ENCODE assay signal across 32 mouse cellular contexts in genomic region chr11:112345586-112345985, GRCm38 (mm10).
A peak's percentile ranks its signal among the peaks of the same experiment; 100 is the strongest.
DNase-seq lines count a peak whose midpoint lies in the region; ATAC-seq and TF ChIP-seq lines count a peak whose summit lies in the region.
"Had no signal": no experiment of that assay in that cellular context is flagged by ENCODE, and none has a peak within 500 bp of the region (broad histone marks: within the 10 kb centered on the region; RNA-seq: fewer than 3 reads in every experiment).

No protein-coding gene starts in this region.

- no peak overlapping the region for H3K4me2 ChIP-seq in kidney, postnatal 0 days (ENCODE audit: low read length)
- H3K4me2 ChIP-seq: embryonic facial prominence, embryonic 12.5 days; heart, embryonic 12.5 days; hindbrain, embryonic 15.5 days; kidney, embryonic 15.5 days; limb, embryonic 15.5 days; liver, embryonic 13.5 days; midbrain, embryonic 15.5 days had no signal

- TF ChIP-seq CTCF in kidney, postnatal 0 days (IDR thresholded peaks at IDR 0.05; ENCODE audit: low read depth) = no peak

- DNase-seq in kidney, postnatal 0 days (ENCODE audit: low spot score) = peak; percentile 37
- DNase-seq in kidney, postnatal 25 days = no peak
- DNase-seq in Muller cell, postnatal 12 days (ENCODE audit: inconsistent ontology term) = peak; percentile 72
- DNase-seq in embryo, embryonic 10.5 days (ENCODE audit: low spot score) = peak; percentile 44
- DNase-seq in mesoderm, embryonic 11.5 days (ENCODE audit: low read depth, low spot score) = peak; percentile 32
- no peak for DNase-seq in left cerebral cortex, postnatal 25 days (ENCODE audit: low spot score in 2 of 2)
- DNase-seq: adrenal gland, adult 8-10 months; cerebellum, adult 11 months; cerebellum, adult 9-10 months; cerebellum, postnatal 36 days; gastrocnemius, adult 2 months; heart, adult 2 months; kidney, adult 11 months; layer of hippocampus, postnatal 36 days; liver, embryonic 13.5 days; lung, adult 18-20 months; lung, postnatal 4 days; thymus, postnatal 4 days had no signal

- no peaks in the 10 kb centered on the region for H3K27me3 ChIP-seq in kidney, postnatal 0 days (ENCODE audit: insufficient read depth, low read length)
- H3K27me3 ChIP-seq: embryonic facial prominence, embryonic 12.5 days; heart, embryonic 12.5 days; hindbrain, embryonic 15.5 days; kidney, embryonic 15.5 days; limb, embryonic 15.5 days; liver, embryonic 13.5 days; megakaryocyte, embryonic 14.5 days; midbrain, embryonic 15.5 days had no signal

- WGBS in kidney, postnatal 0 days = 12% methylated on average over 3 of the region's 3 CpGs

- no peak overlapping the region for H3K27ac ChIP-seq in kidney, postnatal 0 days
- H3K27ac ChIP-seq: embryonic facial prominence, embryonic 12.5 days; forebrain, embryonic 10.5 days; gastrocnemius, adult 2 months; heart, adult 2 months; hindbrain, embryonic 15.5 days; kidney, embryonic 15.5 days; limb, embryonic 10.5 days; limb, embryonic 15.5 days; liver, embryonic 13.5 days; midbrain, embryonic 15.5 days had no signal

- no peaks in the 10 kb centered on the region for H3K4me1 ChIP-seq in kidney, postnatal 0 days (replicated peaks; ENCODE audit: insufficient read depth, low read length)
- H3K4me1 ChIP-seq: embryonic facial prominence, embryonic 12.5 days; hindbrain, embryonic 15.5 days; kidney, embryonic 15.5 days; limb, embryonic 15.5 days; liver, embryonic 13.5 days; megakaryocyte, embryonic 14.5 days; midbrain, embryonic 15.5 days had no signal

- intact Hi-C loops in left cerebral cortex, postnatal 25 days (cut with DNase I) = no loop called here

- no peaks in the 10 kb centered on the region for H3K36me3 ChIP-seq in kidney, postnatal 0 days (ENCODE audit: insufficient read depth, low read length)
- H3K36me3 ChIP-seq: embryonic facial prominence, embryonic 12.5 days; forebrain, embryonic 10.5 days; heart, embryonic 12.5 days; hindbrain, embryonic 15.5 days; kidney, embryonic 15.5 days; limb, embryonic 10.5 days; limb, embryonic 15.5 days; liver, embryonic 13.5 days; midbrain, embryonic 15.5 days had no signal

- H3K4me3 ChIP-seq in kidney, postnatal 0 days (replicated peaks; ENCODE audit: low read depth, low read length) = no peak overlapping the region
- H3K4me3 ChIP-seq: embryonic facial prominence, embryonic 12.5 days; forebrain, embryonic 10.5 days; gastrocnemius, adult 2 months; heart, adult 2 months; heart, embryonic 12.5 days; hindbrain, embryonic 15.5 days; kidney, embryonic 15.5 days; limb, embryonic 10.5 days; limb, embryonic 15.5 days; liver, embryonic 13.5 days; megakaryocyte, embryonic 14.5 days; midbrain, embryonic 15.5 days had no signal

- ATAC-seq in kidney, postnatal 0 days (replicated peaks; ENCODE audit: low FRiP score, low read depth) = no peak
- ATAC-seq in inflammation-experienced regulatory T-cells, adult 6 months = no peak
- ATAC-seq: activated CD4-positive, CD25-positive, alpha-beta regulatory T cell, adult 4 months; CD4-positive, CD25-positive, alpha-beta regulatory T cell, adult 4 months; forebrain, embryonic 16.5 days; lung, postnatal 0 days; midbrain, embryonic 15.5 days had no signal

- no peak overlapping the region for H3K9ac ChIP-seq in kidney, postnatal 0 days (ENCODE audit: low read depth, low read length)
- H3K9ac ChIP-seq: embryonic facial prominence, embryonic 12.5 days; heart, embryonic 12.5 days; hindbrain, embryonic 15.5 days; kidney, embryonic 15.5 days; limb, embryonic 15.5 days; liver, embryonic 13.5 days; midbrain, embryonic 15.5 days had no signal

- no peaks in the 10 kb centered on the region for H3K9me3 ChIP-seq in kidney, postnatal 0 days (replicated peaks; ENCODE audit: low read length)
- H3K9me3 ChIP-seq: embryonic facial prominence, embryonic 12.5 days; forebrain, embryonic 10.5 days; heart, embryonic 12.5 days; hindbrain, embryonic 15.5 days; kidney, embryonic 15.5 days; limb, embryonic 10.5 days; limb, embryonic 15.5 days; liver, embryonic 13.5 days; midbrain, embryonic 15.5 days had no signal

Comparison
In these comparisons a context has a peak if more than half of its experiments do, and no peak if none do; other contexts are left out.
1. DNase-seq: peak in kidney, postnatal 0 days (single experiment), Muller cell, postnatal 12 days (single experiment), embryo, embryonic 10.5 days (single experiment) and mesoderm, embryonic 11.5 days (single experiment); none in kidney, postnatal 25 days (0 of 2) and left cerebral cortex, postnatal 25 days (0 of 2).